Mouse (Mus musculus): ENCODE data around the gene Ciao2b.
"Not testable (repeated sequence)": the region's sequence is repeated elsewhere in the genome, so short reads cannot be mapped to it uniquely, and the experiment has no call there.

The Ciao2b gene

DNA sequence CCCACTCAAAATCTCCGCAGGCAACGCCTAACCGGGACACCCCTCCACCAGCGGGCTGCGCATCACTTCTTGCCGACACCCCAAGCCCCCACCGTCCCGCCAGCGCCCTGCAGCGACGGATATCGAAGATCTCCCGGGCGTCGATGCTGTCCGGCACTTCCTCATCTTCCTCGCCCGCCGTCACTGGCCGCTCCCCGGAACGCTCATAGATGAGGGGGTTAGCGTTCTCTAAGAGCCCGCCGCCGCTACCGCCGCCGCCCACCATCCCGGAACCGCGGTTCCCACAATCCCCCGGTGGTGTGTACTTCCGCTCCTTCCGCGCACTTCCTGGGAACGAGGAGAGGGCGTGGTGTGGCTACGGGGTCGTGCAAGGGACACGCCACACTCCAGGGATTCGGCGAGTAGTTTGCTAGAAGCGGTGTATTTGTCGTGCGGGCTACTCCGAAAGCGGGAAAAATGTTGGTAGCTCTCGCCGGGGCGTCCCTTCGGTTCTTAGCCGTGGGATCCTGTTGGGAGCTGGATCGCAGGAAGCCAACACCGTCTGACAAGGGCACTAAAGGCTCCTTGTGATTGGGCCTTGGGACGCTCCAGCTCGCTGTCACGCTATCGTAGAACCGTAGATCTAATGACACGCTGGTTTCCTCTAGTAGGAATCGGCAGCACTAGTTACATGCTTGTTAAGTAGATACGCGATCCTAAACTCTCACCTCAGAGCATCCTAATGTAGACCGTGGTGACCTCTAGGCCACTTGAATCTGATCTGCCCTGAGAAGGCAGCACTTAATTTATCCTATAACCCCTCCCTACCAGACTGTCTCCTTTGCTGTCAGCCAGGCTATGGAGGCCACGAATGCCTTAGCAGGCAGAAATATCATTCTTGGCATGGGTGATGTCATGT is at the start of gene Ciao2b:
Gene Ciao2b (minus strand): TSS at position 540 of the 898 bp plus-strand sequence.
- peak; percentile 80 to 84 for DNase-seq (ENCODE audit: low spot score in 2 of 2)

DNA sequence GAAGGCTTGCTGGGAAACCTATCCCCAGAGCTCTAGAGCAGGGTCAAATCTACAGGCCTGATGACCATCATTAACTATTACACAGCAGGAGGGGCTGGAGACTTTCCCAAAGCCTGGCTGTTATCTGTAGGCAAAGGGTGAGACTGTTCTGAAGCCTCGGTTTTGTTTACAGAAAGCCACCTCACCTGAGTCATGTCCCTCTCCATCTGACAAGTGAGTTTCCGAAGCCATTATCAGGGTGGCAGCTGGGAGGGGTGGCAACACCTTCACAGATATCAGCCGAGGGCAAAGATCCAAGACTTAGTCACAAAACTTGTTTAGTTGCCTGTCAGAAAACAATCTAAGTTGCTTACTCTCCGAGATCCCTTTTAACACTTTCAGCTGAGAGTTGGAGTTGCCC is 46.7 kb upstream of the Ciao2b start:
- no peak for DNase-seq (ENCODE audit: low spot score in 2 of 2)

DNA sequence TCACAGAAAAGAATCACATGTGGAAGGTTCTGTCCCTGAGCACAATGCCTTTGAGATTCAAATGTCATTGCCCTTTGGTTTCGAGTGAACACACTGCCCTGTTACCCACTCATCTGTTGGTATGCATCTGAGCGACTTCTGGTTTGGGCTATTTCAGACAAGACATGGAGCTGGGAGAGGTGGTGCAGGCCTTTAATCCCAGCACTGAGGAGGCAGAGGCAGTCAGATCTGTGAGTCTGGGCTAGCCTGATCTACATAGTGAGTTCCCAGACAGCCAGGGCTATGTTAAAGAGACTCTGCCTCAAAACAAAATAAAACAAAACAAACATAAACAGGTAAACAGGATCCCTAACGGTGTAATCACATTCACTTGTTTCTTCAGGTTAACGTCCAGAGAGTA is 13.8 kb upstream of the Ciao2b start:
- DNase-seq (ENCODE audit: low spot score in 2 of 2) = no peak

DNA sequence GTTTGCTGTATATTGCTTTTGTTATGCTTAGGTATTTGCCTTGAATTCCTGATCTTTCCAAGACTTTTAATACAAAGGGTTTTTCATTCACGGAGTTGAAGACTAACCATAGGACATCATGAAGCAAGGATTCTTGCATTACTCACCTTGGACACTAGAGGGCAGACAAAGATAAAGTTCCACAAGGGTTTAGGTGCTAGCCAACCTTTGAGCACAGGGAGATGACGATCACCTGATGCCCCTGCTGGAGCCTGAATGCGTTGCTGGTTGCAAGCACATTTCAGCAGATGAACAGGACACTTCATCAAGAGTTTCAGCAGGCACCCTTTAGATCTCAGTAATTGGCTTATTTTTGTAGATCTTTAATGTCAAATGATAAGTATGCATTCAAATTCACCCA is 13.2 kb upstream of the Ciao2b start:
- DNase-seq (ENCODE audit: low spot score in 2 of 2) = peak in 1 of 2 experiments; percentile 45

DNA sequence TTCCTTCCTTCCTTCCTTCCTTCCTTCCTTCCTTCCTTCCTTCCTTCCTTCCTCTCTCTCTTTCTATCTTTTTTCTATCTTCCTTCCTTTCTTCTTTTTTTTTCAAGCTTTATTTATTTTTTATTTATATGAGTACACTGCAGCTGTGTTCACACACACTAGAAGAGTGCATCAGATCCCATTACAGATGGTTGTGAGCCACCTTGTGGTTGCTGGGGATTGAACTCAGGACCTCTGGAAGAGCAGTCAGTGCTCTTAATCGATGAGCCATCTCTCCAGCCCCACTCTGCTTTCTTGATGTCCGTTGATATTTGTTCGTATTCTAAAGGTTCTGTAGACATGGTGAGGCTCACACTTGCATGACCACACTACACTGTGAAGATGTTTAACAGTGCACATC is 2.4 kb upstream of the Ciao2b start:
- DNase-seq (ENCODE audit: low spot score in 2 of 2) = not testable (repeated sequence)

DNA sequence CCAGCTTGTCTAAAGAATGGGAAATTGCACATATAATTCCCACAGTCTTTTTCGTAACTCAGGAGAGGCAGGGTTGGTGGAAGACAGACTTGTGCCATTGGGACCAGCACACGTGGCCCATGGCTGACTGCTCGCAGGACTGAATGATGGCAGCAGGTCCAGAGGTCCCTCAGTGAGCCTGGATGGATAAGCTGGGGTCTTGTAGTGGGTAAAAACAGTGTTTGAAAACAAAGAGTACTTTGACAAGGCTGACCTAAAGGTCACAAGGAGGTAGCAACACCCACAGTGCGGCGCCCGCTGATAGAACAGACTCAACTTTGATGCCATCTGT is 524 bp upstream of the Ciao2b start:
- no peak for DNase-seq (ENCODE audit: low spot score in 2 of 2)

DNA sequence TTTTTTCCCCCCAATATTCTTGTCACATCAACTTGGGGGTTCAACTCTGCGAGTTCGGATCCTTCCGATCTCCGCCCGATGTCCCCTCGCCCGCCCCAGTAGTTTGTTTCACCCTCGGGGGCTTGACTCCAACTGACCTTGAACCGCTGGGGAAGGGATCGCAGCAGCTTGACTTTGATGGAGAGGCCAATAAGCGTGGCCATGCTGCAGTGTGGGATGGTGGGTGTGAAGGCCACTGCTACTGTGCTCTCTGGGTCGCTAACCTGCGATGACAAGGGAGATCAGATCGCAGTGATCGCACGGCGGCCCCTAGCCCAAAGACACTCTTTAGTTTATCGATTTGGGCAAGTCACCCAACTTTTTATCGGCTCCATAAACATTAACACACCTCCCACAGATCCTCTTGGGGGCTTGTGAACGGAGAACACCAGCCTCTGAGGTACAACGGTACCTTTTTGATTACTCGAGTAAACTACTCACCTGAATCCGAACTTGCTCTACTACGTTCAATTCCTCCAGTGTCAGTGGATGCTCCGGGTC is 864 bp downstream of the Ciao2b start:
- DNase-seq (ENCODE audit: low spot score in 2 of 2) = no peak

DNA sequence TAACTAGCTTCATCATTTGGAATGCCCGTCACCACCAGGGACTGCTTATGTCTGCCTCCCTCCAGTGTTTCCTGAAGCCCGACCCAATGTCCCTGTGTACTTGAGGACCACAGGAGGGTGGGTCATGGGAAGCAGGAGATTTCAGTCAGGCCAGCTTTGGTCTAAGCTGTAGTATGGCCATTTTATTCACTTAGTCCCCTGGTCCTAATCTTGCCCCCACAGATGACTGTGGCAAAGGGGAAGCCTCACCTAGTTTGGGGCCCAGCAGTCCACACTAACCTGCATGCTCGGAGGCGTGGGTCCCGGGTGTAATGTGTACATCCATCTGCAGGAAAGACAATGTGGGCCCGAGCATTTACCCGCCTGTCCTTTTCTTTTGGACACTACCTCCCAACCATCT is 1.5 kb downstream of the Ciao2b start:
- DNase-seq (ENCODE audit: low spot score in 2 of 2) = no peak

DNA sequence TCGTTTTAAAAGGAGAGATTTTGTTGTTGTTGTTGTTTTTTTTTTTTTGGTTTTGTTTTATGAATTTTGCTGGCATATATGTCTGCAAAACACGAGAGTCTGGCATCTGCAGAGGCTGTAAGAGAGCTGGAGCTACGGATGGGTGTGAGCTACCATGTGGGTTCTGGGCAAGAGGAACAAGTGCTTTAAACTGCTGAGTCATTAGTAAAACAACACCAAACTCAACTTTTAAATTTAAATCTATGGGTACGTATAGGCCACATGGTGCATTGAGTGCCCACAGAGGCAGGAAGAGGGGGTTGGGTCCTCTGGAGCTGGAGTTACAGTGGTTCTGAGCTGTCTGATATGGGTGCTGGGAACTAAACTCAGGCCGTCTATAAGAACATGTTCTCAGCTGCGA is 3.8 kb downstream of the Ciao2b start:
- no peak for DNase-seq (ENCODE audit: low spot score in 2 of 2)

DNA sequence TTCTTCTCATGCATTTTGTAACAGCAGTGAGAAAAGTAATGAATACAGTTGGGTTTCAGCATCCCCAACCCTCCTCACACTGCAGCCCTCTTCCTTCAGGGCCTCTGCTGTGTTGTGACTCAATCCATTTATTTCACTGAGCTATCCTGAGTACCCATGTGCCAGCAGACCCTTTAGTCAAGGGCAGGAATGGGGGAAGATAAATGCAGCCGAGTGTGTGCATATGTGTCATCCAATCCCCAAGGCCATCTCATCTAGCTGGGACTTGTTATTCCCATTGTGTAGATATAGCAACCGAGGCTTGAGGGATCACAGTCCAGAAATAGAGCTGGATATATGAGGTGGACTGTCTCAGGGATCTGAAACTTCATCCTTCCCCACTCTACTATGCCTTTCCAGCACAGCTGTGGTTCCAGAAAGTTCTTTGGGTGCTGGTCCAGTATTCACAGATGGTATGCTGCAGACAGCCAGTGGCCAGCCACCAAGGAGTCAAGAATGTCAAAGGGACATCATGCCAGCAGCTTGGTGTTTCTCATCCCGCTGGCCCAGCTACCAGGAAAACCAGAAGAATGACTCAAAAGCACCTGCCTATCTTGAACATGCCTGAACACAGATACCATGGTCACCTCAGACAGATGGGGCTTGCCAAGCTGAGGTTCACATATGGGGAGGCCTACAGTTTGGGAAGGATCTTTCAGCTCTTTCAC is 6.6 kb downstream of the Ciao2b start:
- no peak for DNase-seq (ENCODE audit: low spot score in 2 of 2)

DNA sequence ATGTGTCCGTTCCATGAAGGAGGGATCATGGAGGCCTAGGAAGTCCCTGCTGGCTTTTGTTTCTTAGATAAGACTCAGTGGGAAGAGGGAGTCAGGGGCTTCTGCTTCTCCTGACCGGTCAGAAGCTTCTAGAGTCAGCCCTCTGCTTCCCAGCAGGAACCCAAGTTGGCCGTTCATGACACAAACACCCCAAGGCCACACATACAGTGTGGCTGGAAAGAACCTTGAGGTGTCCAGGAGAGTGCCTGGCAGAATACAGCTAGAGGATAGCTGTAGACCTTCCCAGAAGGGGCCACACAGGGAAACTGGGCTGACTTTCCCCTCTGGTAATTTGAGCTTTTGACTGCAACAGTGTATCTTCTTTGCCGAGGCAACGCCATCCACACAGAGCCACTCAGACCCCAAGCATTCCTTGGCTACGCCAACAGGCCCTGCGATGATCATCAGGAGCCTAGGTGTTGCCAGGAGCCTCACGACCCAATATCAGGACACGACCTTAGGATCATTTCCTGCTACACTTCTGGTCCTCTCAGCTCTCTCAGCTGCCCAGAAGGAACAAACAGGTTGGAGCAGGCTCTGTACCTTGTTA is 8.5 kb downstream of the Ciao2b start:
- DNase-seq (ENCODE audit: low spot score in 2 of 2) = no peak

DNA sequence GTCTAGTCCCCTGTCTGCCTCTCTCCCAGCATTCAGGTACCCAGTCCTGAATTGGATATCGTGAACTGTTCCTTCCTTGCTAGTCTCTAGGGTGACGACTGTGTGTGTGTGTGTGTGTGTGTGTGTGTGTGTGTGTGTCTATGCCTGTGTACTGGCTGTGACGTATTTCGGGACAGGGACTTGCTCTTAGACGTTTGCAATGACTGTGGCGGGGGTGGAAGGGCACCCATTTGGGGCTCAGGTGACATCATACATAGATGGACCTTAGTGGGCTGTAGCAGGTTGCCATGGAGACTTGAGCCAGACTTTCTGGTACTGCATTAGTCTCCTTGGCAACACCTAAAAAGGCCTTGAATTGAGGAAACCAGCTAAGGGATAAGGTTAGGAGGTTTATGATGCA is 9.3 kb downstream of the Ciao2b start:
- DNase-seq (ENCODE audit: low spot score in 2 of 2) = no peak

DNA sequence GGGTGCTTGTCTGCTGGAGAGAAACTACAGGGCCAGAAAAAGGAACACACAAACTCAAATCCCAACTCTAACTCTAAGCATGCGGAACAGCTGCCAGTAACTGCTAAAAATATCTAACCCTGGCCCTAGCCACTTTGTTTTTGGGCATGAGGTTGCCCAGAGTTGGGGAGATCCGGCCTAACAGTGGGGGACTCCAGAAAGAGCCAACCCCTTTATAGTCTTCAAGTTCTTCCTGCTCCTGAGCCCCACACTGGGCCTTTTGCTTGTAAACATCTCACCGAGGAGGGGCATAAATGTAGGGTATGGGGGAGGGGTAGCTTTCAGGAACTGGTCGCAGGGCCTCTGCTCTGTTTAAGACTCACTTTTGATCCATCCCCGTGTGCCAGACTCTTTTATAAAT is 9.8 kb downstream of the Ciao2b start:
- DNase-seq (ENCODE audit: low spot score in 2 of 2) = no peak

DNA sequence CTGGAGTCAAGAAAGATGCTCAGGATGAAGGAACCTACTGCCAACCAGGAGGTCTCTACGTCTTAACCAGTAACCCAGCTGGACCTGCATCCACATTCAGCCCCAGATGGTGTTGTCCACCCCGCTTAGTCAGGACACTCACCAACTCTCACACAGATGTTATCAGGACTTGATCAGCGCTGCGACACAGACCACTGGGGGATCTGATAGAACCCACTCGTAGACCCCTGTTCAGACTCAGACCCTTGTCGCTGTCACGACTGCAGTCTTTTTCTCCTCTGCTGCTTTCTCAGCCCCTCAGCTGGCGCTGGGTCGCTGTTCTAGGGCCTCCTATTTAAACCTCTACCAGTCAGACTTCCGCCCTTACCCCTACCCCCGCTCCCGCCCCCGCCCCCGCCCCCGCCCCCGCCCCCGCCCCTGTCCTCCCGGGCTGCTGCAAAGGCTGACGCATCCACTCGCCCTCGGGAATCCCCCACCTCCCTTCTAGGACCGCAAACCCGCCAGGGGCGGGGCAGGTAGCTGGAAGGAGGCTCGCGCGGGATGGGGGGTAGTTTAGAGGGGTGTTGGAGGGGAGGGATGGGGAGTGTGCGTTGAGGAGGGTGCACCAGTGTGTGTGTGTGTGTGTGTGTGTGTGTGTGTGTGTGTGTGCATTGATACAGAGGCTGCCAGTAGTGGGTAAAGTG is 10.6 kb downstream of the Ciao2b start, which contains the start of gene Rrad:
Gene Rrad (minus strand): TSS at position 347 of the 683 bp plus-strand sequence.
- peak; percentile 26 to 30 for DNase-seq (ENCODE audit: low spot score in 2 of 2)

DNA sequence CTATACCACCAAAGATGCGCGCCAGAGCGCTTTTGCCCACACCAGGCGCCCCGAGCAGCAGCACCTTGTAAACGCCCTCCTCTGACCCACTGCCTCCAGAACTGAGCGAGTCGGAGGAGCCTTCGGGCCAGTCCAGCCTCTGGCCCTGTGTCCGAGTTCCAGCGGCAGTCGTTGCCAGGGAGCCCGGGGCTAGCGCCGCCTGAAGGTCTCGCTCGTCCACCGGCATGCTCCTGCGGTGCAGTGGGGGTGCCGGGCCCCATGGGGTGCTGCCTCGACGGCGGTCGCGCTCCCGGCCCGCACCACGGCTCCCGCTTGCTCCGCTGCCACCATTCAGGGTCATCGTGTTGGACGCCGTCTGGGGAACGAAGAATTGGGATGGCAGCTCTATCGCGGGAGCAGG is 11.2 kb downstream of the Ciao2b start:
- DNase-seq (ENCODE audit: low spot score in 2 of 2) = no peak

DNA sequence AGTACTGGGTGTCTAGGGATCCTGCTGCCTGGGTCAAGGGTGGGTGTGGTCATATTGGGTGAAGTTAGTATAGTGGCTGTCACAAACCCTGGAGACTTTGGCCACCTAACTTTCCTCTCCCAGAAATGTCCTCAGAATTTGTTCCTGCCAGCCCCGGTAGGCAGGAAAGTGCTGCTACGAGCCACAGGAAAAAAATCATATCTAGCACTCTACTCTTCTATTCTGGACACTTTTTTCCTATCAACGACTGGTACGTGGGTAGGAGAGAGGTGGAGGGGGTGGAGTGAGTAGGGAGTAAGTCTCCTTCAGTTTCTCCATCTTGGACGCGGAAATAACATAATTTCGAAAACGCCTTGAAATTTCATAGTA is 11.7 kb downstream of the Ciao2b start:
- DNase-seq (ENCODE audit: low spot score in 2 of 2) = no peak

DNA sequence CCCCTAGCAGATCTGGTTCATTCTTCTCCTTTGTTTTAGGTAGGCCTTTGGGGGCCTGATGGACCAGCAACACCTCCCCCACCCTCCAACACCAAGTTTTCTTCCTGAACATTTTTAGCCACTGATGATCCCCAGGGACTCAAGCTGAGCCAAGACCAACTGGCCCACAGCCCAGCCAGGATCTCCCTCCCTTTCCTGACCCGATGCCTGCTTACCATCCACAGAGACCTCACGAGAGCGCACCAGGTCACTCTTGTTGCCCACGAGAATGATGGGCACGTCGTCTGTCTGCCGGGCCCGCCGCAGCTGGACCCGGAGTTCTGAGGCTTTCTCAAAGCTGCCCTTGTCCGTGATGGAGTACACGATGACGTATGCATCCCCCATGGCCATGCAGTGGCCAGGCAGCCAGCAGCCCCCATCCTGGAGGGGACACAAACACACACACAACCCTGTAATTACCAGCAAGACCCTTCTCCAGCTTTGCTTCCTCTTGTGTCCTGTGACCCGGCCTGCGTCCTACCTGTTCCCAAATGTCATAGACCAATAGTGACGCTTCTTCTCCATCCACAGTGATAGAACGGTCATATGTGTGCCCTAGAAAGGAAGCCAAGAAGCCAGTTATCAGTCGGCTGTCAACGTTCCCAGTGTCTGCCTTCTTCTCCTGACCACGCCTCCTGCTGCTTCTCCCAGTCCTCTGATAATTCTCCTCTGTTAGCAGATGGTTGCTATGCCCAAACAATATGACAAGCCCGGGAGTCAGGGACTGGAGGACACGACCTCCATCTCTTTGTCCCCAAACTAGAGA is 12.3 kb downstream of the Ciao2b start:
- no peak for DNase-seq (ENCODE audit: low spot score in 2 of 2)

DNA sequence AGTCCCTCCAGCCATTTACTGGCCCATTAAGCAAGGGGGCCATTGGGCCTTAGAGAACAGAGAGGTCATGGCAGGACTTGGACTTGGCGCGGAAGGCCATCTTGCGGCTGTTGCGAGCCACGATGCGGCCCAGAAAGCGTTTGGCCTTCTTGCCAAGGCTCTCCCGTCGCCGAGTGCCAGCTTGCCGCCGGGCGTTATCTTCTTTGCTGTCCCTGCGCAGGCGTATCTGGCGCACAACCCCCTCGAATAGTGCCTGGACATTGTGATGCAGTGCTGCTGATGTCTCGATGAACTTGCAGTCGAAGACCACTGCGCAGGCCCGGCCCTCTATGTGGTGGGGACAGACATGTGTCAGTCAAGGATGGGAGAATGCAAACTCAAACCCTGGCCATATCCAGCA is 13.4 kb downstream of the Ciao2b start:
- DNase-seq (ENCODE audit: low spot score in 2 of 2) = no peak

DNA sequence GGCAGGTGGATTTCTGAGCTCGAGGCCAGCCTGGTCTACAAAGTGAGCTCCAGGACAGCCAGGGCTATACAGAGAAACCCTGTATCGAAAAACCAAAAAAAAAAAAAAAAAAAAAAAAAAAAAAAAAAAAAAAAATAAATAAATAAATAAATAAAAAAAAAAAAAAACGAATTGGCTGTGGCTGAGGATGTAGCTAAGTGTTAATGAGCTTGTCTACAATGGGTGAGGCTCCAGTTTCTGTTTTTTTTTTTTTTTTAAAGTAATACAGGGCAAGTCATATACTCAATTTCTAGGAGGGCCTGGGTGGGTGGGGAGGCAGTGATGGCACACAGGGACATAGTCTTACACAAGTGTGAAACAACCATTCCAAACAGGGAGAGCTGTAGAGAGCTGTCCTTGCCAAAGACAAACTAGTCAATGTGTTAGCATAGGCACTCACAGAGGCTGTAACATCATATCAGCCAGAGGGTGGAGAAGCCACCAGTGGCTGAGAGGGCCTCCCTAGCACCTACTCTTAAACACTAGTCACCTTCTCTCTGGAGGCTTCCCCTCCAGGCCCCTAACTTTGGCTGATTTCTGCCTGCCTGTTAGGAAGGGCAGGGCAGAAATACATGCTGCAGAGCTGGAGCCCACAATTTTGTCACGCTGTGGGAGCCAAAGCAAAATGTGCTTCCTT is 14.6 kb downstream of the Ciao2b start:
- DNase-seq (ENCODE audit: low spot score in 2 of 2) = no peak

DNA sequence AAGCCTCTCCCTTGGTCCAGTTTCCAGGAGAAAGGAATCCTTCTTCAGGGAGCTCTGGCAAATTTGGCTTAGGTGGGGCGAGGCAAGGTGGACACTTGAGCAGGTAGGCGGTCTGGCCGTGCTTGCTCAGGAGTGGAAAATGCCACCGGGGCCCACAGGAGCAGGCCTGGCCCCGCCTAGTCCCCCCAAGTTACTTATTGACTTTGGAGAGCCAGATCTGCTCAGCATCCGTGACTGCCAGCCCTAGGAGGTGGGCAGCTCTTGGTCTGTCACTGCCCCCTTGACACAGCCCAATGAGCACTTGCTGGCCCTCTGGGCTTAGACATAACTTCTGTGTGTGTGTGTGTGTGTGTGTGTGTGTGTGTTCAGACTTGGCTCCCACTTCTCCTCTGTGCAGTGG is 17.6 kb downstream of the Ciao2b start, which contains the start of gene Cdh16:
Gene Cdh16 (minus strand): TSS at position 236 of the 400 bp plus-strand sequence.
- DNase-seq (ENCODE audit: low spot score in 2 of 2) = no peak
